Mouse (Mus musculus) stomach, embryonic 15.5 days (tissue): ENCODE data around the gene Espn. TPM values are rescaled to one million over a fixed set of nuclear protein-coding genes. Genes with fewer than 3 reads are reported as not detected.

ENCODE experiments used
- ATAC-seq: fragments of 200-750 bp; cut with Nextera tagmentation; 2 replicates; pipeline ENCODE4 v1.8.0; 2017; ENCODE audit warnings: low read depth, moderate number of reproducible peaks, moderate TSS enrichment; ENCODE audit not compliant: insufficient read depth, low FRiP score
- H3K27ac ChIP-seq: fragments of 300-500 bp; sonication (generic); 2 replicates; pipeline ENCODE4 v1.5.1; 2015; ENCODE audit warnings: mild to moderate bottlenecking, inconsistent platforms
- H3K27me3 ChIP-seq: fragments of 300-500 bp; sonication (generic); replicated peaks from 2 replicates; pipeline ENCODE4 v1.6.1; 2015; ENCODE audit warnings: inconsistent platforms
- H3K36me3 ChIP-seq: fragments of 300-500 bp; sonication (generic); 2 replicates; pipeline ENCODE4 v1.6.1; 2015; ENCODE audit warnings: inconsistent platforms
- H3K4me1 ChIP-seq: fragments of 300-500 bp; sonication (generic); 2 replicates; pipeline ENCODE4 v1.6.1; 2015; ENCODE audit warnings: inconsistent platforms
- H3K4me2 ChIP-seq: fragments of 300-500 bp; sonication (generic); 2 replicates; pipeline ENCODE4 v1.6.1; 2015; ENCODE audit warnings: mild to moderate bottlenecking, inconsistent platforms
- H3K4me3 ChIP-seq: fragments of 300-500 bp; sonication (generic); replicated peaks from 2 replicates; pipeline ENCODE4 v1.5.1; 2015; ENCODE audit warnings: inconsistent platforms
- H3K9ac ChIP-seq: fragments of 300-500 bp; sonication (generic); 2 replicates; pipeline ENCODE4 v1.6.1; 2015; ENCODE audit warnings: inconsistent platforms
- H3K9me3 ChIP-seq: fragments of 300-500 bp; sonication (generic); 2 replicates; pipeline ENCODE4 v1.6.1; 2016; ENCODE audit warnings: inconsistent platforms
- WGBS: fragments of 180-500 bp; shearing (Covaris S2); methylation state at CpG from one replicate; pipeline ENCODE4 v1.1.7; 2015; 5-methylcytosine and 5-hydroxymethylcytosine counted together
- polyA plus RNA-seq: library from polyadenylated mRNA; unstranded; fragments of >200 nt; fragmentation: Nextera tagmentation; extraction: Ambion mirVana; gene quantifications from 2 replicates; pipeline ENCODE4 v1.2.1, GENCODE M21; 2015

Espn gene
- polyA plus RNA-seq, 1 experiment from 2014 or later, result 15.9 TPM

DNA sequence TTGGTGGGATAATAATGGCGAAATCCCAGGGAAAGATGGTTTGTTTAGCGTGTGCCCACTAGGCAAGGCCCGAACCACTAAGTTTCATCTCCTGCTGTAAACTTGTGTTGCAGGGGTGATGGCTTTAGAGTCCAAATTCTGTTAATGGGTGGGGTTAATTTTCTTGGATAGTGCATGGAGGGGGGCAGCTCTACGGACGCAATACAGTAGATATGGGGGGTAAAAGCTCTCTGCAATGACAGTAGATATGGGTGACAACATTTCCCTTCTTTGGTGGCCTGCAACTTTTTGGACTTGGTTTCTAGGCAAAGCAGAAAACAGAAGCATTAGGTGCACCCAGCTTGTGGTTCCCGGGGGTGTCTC, 25.0 kb upstream of the Espn start:
- Histone ChIP-seq H3K4me3 (peak overlapping the region; percentile 70), H3K9ac (peak overlapping the region; percentile 57; the same call in 1 of the 2 replicates), H3K4me2 (peak overlapping the region; percentile 98), H3K9me3 (no peaks in the 10 kb centered on the region), H3K27ac (no peak overlapping the region), H3K36me3 (no peaks in the 10 kb centered on the region), H3K27me3 (peaks cover 18% of the 10 kb centered on the region), H3K4me1 (peaks cover 22% of the 10 kb centered on the region)
- no peak for ATAC-seq
- 55% methylated on average over 6 of the region's 6 CpGs for WGBS

DNA sequence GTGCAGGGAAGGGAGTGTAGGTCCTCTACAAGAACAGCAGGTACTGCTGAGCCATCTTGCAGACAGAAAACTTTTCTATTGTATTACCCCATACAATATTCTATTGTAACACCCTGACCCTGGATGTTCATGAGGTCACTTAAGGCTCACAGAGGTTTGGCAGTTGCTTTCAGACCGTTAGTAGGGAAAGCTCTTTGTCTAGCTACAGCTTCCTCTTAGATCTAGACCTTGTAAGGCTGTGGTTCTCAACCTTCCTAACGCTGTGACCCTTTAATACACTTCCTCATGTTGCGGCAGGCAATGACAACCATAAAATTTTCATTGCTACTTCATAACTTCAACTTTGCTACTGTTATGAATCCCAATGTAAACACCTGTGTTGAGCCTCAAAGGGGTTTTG, 24.5 kb upstream of the Espn start:
- Histone ChIP-seq H3K4me3 (no peak overlapping the region), H3K9ac (no peak overlapping the region), H3K9me3 (no peaks in the 10 kb centered on the region), H3K4me1 (peaks cover 22% of the 10 kb centered on the region), H3K4me2 (no peak overlapping the region), H3K27me3 (peaks cover 18% of the 10 kb centered on the region), H3K36me3 (no peaks in the 10 kb centered on the region), H3K27ac (no peak overlapping the region)
- WGBS, result 69% methylated on average over 3 of the region's 3 CpGs
- ATAC-seq, result no peak

DNA sequence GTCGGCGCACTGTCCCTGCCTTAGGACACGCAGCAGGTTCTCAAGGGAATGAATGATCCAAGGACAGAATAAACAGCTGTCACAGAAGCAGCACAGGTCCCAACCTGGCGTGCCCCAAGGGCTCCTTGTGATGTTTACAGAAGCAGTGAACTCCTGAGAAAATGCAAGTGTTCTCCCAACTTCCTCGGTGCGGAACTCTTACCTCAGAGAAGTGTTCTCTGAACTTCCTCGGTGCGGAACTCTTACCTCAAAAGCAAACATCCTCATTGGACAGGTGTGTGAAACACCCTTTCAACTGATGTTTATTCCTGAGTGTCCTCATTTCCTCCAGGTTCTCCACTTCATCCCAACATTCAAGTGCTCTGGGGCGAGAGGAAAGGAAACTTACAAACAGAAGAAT, 21.8 kb upstream of the Espn start:
- no peak for ATAC-seq
- Histone ChIP-seq H3K27ac (no peak overlapping the region), H3K9me3 (no peaks in the 10 kb centered on the region), H3K4me2 (no peak overlapping the region), H3K4me3 (no peak overlapping the region), H3K9ac (no peak overlapping the region), H3K4me1 (peaks cover 15% of the 10 kb centered on the region), H3K27me3 (peaks cover 7% of the 10 kb centered on the region), H3K36me3 (no peaks in the 10 kb centered on the region)
- 75% methylated on average over 9 of the region's 9 CpGs for WGBS

DNA sequence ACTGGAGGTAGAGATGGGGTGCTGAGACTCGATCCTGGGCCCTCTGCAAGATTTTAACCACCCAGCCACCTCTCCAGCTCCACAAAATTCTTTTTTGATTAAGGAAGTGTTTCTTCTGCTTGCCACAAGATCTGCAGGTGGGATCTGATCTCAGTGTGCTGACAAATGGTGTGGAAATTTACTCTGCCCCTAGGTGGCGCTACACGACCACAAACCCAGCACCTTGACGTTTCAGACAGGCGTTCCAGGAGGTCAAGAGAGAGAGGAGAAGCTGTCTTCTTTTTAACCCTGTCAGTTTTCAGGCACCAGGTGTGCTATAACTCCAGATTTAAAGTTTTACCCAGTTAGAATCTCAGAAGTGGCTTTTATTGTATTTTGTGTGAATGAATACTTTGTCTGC, 20.9 kb upstream of the Espn start:
- H3K36me3 ChIP-seq, result no peaks in the 10 kb centered on the region
- no peak overlapping the region for H3K4me2 ChIP-seq
- no peak overlapping the region for H3K9ac ChIP-seq
- 1% methylated on average over 5 of the region's 5 CpGs for WGBS
- no peak for ATAC-seq
- H3K4me3 ChIP-seq, result no peak overlapping the region
- H3K27me3 ChIP-seq, result no peaks in the 10 kb centered on the region
- no peaks in the 10 kb centered on the region for H3K9me3 ChIP-seq
- H3K4me1 ChIP-seq, result peaks cover 6% of the 10 kb centered on the region; the same call in 1 of the 2 replicates
- H3K27ac ChIP-seq, result no peak overlapping the region

DNA sequence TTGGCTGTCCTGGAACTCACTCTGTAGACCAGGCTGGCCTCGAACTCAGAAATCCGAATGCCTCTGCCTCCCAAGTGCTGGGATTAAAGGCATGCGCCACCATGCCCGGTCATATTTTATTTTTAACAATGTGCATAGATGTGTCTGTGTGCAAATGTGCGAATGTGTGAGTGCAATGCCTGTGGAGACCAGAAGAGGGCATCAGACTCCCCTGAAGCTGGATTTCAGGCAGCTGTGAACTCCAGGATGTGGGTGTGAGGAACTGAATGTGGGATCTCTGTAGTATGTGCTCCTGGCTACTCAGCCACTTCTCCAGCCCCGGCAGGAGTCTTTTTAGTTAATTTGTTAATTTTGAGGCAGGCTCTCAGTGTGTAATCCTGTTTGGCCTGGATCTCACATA, 19.4 kb upstream of the Espn start:
- no peaks in the 10 kb centered on the region for H3K27me3 ChIP-seq
- no peaks in the 10 kb centered on the region for H3K9me3 ChIP-seq
- 84% methylated on average over 6 of the region's 6 CpGs for WGBS
- H3K27ac ChIP-seq, result no peak overlapping the region
- no peaks in the 10 kb centered on the region for H3K36me3 ChIP-seq
- H3K4me1 ChIP-seq, result no peaks in the 10 kb centered on the region; the same call in 1 of the 2 replicates
- H3K4me3 ChIP-seq, result no peak overlapping the region
- no peak for ATAC-seq
- H3K4me2 ChIP-seq, result no peak overlapping the region
- no peak overlapping the region for H3K9ac ChIP-seq

DNA sequence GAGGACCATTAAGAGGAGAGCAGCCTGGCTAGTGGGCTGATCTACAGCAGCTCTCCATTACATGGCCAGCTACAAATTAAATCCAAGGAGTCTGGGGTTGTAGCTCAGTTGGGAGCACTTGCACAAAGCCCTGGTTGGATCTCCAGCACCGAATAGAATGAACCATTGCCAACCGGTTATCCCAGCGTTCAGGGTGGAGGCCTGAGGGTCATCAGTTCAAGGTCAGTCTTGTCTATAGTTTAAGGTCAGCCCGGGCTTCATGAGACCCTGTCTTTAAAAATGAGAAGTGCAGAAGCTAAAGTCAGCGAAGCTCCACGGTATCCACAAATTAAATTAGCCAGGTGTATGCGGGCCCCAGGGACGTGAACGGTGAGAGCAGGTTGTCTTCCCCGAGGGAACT, 18.1 kb upstream of the Espn start:
- ATAC-seq, result no peak
- no peak overlapping the region for H3K9ac ChIP-seq
- 78% methylated on average over 10 of the region's 10 CpGs for WGBS
- no peak overlapping the region for H3K27ac ChIP-seq
- H3K9me3 ChIP-seq, result no peaks in the 10 kb centered on the region
- H3K36me3 ChIP-seq, result no peaks in the 10 kb centered on the region
- H3K27me3 ChIP-seq, result no peaks in the 10 kb centered on the region
- no peak overlapping the region for H3K4me2 ChIP-seq
- H3K4me3 ChIP-seq, result no peak overlapping the region
- no peaks in the 10 kb centered on the region; the same call in 1 of the 2 replicates for H3K4me1 ChIP-seq

DNA sequence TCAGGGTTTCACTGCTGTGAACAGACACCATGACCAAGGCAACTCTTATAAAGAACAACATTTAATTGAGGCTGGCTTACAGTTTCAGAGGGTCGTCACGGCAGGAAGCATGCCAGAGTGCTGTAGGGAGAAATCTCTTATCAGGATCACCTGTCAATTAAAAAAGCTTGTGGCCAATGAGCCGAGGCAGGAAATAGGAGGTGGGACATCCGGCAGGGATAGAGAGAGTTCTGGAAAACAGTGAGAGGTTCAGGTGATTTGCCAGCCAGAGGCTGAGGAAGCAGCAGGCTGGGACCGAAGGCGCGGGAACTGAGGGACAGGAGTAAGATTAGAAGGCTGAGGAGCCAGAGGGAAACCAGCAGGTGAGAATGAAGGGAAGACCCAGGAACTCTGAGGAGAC, 16.9 kb upstream of the Espn start:
- H3K4me3 ChIP-seq, result no peak overlapping the region
- H3K4me2 ChIP-seq, result no peak overlapping the region
- 74% methylated on average over 7 of the region's 7 CpGs for WGBS
- no peaks in the 10 kb centered on the region for H3K9me3 ChIP-seq
- no peaks in the 10 kb centered on the region for H3K36me3 ChIP-seq
- peaks cover 3% of the 10 kb centered on the region; the same call in 1 of the 2 replicates for H3K4me1 ChIP-seq
- ATAC-seq, result no peak
- no peak overlapping the region for H3K27ac ChIP-seq
- H3K27me3 ChIP-seq, result 0 out of 2 replicates have a peak, but pooled peaks cover 4% of the 10 kb centered on the region
- H3K9ac ChIP-seq, result no peak overlapping the region

DNA sequence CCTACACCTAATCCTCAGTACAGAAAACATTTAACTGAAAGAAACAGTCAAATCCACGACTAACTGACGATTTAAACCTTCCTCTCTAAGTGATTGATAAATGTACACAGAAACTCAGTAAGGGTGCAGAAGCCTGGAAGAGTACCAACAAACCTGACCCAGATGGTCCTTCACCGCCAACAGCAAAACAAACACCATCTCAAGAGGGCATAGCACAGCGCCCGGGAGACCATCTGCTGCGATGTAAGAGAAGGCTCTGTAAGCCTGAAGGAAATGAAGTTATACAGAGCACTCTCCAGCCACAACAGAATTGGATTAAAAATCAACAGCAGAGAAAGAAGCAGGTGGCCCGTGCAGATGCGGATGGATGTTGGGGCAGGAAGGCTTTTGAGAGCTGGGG, 15.9 kb upstream of the Espn start:
- 41% methylated on average over 8 of the region's 8 CpGs for WGBS

DNA sequence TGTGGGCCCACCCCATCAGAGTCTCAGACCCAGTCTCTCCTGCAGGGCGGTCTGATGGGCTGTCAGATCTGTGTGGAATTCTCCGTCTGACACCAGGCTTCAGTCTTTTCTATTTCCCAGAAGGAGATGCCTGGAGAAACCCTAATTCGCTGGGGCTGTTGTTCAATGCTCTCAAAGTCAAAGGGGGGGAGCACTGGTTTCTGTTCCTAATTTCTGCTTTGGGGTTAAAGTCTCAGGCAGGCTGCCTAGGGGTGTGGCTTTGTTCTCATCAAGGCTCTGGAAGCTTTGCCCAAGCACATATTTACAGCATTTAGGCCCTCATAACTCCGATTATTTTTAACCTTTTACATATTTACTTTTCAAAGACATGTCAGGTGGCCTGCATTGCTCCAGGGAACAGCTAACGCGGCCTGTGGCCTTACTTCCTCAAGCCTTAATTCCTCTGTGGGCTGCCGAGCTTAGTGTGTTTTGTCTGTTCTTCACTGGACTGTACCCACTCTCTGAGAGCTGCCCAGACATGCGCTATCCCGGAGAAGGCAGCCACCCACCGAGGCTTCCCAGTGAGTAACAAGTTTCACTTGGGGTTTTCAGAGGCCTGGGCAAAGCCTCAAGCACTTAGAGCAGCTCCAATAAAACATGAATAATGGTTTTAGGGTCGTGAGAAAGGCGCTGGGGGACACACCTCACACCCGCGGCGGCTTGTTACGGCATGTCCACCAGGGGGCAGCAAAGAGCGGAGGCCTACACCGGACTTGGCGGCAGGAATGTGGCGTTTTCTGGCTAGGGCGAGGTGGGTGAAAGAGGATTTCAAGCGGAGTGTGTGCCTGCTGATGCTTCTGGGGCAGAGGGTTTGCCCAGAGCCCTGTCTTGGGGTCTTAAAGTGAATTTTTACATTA, 13.1 kb upstream of the Espn start:
- Histone ChIP-seq H3K36me3 (no peaks in the 10 kb centered on the region), H3K27ac (peak overlapping the region; percentile 51), H3K27me3 (peaks cover 18% of the 10 kb centered on the region), H3K9ac (no peak overlapping the region), H3K4me3 (no peak overlapping the region), H3K4me2 (peak overlapping the region; percentile 24; the same call in 1 of the 2 replicates), H3K9me3 (no peaks in the 10 kb centered on the region), H3K4me1 (peaks cover 3% of the 10 kb centered on the region; the same call in 1 of the 2 replicates)
- ATAC-seq, result peak; percentile 25; the same call in 1 of the 2 replicates
- WGBS, result 17% methylated on average over 22 of the region's 22 CpGs

More for the DNA sequence above, 15.9 kb upstream of the Espn start:
- Histone ChIP-seq H3K36me3 (no peaks in the 10 kb centered on the region), H3K4me1 (peaks cover 3% of the 10 kb centered on the region; the same call in 1 of the 2 replicates), H3K27ac (no peak overlapping the region), H3K4me3 (no peak overlapping the region), H3K9me3 (no peaks in the 10 kb centered on the region), H3K27me3 (0 out of 2 replicates have a peak, but pooled peaks cover 4% of the 10 kb centered on the region), H3K9ac (no peak overlapping the region), H3K4me2 (no peak overlapping the region)
- ATAC-seq, result no peak

DNA sequence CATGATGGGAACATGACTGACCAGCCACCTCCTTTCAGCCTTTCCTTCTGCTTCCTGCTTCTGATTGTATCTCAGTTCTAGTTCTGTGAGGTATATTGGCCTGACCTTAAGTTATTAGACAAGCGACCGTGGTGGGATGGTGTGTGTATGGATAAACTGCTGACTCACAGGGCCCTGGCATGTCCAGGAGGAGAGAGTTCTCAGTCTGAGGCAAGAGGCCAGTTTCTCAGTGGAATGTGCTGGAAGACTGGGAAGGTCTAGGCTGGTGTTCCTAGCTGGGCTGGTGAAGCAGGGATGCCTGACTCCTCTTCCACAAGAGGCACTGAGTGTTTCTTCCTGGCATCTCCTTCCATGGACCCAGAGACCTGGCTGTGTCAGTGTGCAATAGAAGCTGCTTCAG, 10.6 kb upstream of the Espn start:
- Histone ChIP-seq H3K36me3 (no peaks in the 10 kb centered on the region), H3K9me3 (no peaks in the 10 kb centered on the region), H3K9ac (no peak overlapping the region), H3K4me3 (no peak overlapping the region), H3K4me2 (no peak overlapping the region), H3K27ac (no peak overlapping the region), H3K4me1 (peaks cover 22% of the 10 kb centered on the region), H3K27me3 (peaks cover 43% of the 10 kb centered on the region)
- 72% methylated on average over 2 of the region's 2 CpGs for WGBS
- no peak for ATAC-seq

DNA sequence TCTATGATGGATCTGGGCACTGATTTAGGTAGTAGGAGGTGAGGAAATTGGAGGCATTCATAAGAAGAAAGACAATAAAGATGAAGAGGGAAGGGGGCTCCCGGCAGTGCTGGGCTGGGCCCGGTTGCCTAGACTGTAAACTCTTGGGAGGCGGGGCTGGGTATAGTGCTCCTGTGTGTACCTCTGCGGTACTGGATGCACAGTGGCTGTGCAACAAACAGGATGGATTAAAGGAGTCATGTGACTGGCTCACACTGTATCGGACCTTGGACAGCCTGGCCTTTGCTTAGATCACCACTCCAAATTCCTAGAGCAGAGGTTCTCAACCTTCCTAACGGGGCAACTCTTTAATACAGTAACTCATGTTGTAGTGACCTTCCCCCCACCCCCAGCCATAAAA, 9.4 kb upstream of the Espn start:
- Histone ChIP-seq H3K4me1 (peaks cover 23% of the 10 kb centered on the region), H3K36me3 (no peaks in the 10 kb centered on the region), H3K4me2 (no peak overlapping the region), H3K4me3 (no peak overlapping the region), H3K27me3 (peaks cover 52% of the 10 kb centered on the region), H3K9ac (no peak overlapping the region), H3K27ac (no peak overlapping the region), H3K9me3 (no peaks in the 10 kb centered on the region)
- no peak for ATAC-seq
- 72% methylated on average over 6 of the region's 6 CpGs for WGBS

DNA sequence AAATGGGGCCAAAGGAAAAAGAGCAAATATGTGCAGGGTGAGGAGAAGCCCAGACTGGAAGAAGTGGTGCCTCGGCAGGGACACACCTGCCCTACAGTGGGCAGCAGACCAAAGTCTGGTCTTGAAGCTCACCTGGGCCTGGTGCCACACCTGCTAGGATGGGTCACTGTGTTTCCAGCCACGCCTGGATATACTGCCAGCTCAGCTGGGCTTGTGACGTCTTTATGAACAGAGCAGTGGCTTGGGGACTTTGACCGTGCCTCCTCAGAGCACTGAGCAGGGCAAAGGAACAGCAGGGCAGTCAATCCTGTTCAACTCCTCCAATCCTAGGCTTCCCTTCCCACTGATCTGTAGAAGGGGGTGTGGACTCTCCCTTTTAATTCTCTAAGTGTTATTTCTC, 8.6 kb upstream of the Espn start:
- Histone ChIP-seq H3K36me3 (no peaks in the 10 kb centered on the region), H3K9ac (no peak overlapping the region), H3K27ac (no peak overlapping the region), H3K9me3 (no peaks in the 10 kb centered on the region), H3K27me3 (peaks cover 52% of the 10 kb centered on the region), H3K4me1 (peaks cover 23% of the 10 kb centered on the region), H3K4me3 (no peak overlapping the region), H3K4me2 (no peak overlapping the region)
- peak; percentile 47 for ATAC-seq
- 30% methylated on average over 4 of the region's 4 CpGs for WGBS
